Mouse (Mus musculus) lung, adult 2 months (tissue): ENCODE measurements around the gene Batf3. TPM values are rescaled to one million over a fixed set of nuclear protein-coding genes. Genes with fewer than 3 reads are reported as not detected.
A peak's percentile ranks its signal among the peaks of the same experiment; 100 is the strongest.

ENCODE experiments used
- DNase-seq: peaks from one replicate; pipeline ENCODE4 v3.0.0; 2022
- H3K4me1 ChIP-seq: fragments of 200-500 bp; 2 replicates; pipeline ENCODE4 v1.6.1; 2011; ENCODE audit warnings: low read length; ENCODE audit not compliant: control insufficient read depth, insufficient read depth
- H3K4me3 ChIP-seq: fragments of 200-500 bp; replicated peaks from 2 replicates; pipeline ENCODE3; 2011; ENCODE audit warnings: low read depth, mild to moderate bottlenecking, control low read depth, low read length; ENCODE audit errors: extremely low read depth
- CTCF ChIP-seq: fragments of 200-500 bp; IDR thresholded peaks from 2 replicates; pipeline ENCODE4 v1.5.1; 2011; ENCODE audit warnings: mild to moderate bottlenecking, low read length, control low read depth; ENCODE audit not compliant: insufficient read depth
- POLR2A ChIP-seq: fragments of 200-500 bp; IDR thresholded peaks from 2 replicates; pipeline ENCODE4 v1.6.1; 2011; ENCODE audit warnings: low read depth, mild to moderate bottlenecking, control low read depth, low read length, borderline replicate concordance; ENCODE audit errors: extremely low read depth
- whole genome bisulfite sequencing: fragments of 180-500 bp; shearing (Covaris S2); methylation state at CpG from one replicate; pipeline ENCODE4 v1.1.7; 2018; 5-methylcytosine and 5-hydroxymethylcytosine counted together
- polyA plus RNA-seq: library from polyadenylated mRNA; depleted of rRNA; stranded (reverse); fragments of >200 nt; gene quantifications from 2 replicates; pipeline ENCODE4 v1.2.3, GENCODE M21; 2012

Gene Batf3
- polyA plus RNA-seq, 1 experiment = 5.1 TPM

GRCm38 (mm10) chr1:191084951-191085559 is 12.6 kb upstream of the Batf3 start:
- 65% methylated on average over 5 of the region's 5 CpGs for WGBS
- peak; percentile 47 for DNase-seq
- Histone ChIP-seq H3K4me1 (no peaks in the 10 kb centered on the region), H3K4me3 (no peak overlapping the region)
- TF ChIP-seq CTCF = peak; percentile 53
- TF ChIP-seq POLR2A = no peak

GRCm38 (mm10) chr1:191085597-191085996 is 12.1 kb upstream of the Batf3 start:
- 75% methylated on average over 12 of the region's 12 CpGs for WGBS
- Histone ChIP-seq H3K4me3 (no peak overlapping the region), H3K4me1 (no peaks in the 10 kb centered on the region)
- TF ChIP-seq CTCF (no peak), POLR2A (no peak)
- no peak for DNase-seq

GRCm38 (mm10) chr1:191086304-191086878 is 11.3 kb upstream of the Batf3 start:
- Histone ChIP-seq H3K4me1 (no peaks in the 10 kb centered on the region), H3K4me3 (no peak overlapping the region)
- whole genome bisulfite sequencing = 65% methylated on average over 7 of the region's 7 CpGs
- DNase-seq = no peak
- TF ChIP-seq POLR2A (no peak), CTCF (no peak)

- Histone ChIP-seq H3K4me3 (no peak overlapping the region), H3K4me1 (no peaks in the 10 kb centered on the region)
- 59% methylated on average over 8 of the region's 8 CpGs for WGBS
- no peak for DNase-seq
- TF ChIP-seq POLR2A (no peak), CTCF (no peak)
Measured at GRCm38 (mm10) chr1:191086960-191087359, 10.7 kb upstream of the Batf3 start.

- no peaks in the 10 kb centered on the region for H3K4me1 ChIP-seq
- no peak for DNase-seq
- 70% methylated on average over 5 of the region's 5 CpGs for WGBS
- no peak for TF ChIP-seq POLR2A
- TF ChIP-seq CTCF = no peak
- H3K4me3 ChIP-seq = no peak overlapping the region
Measured at GRCm38 (mm10) chr1:191087955-191088354, 9.7 kb upstream of the Batf3 start.

GRCm38 (mm10) chr1:191089355-191089754 is 8.3 kb upstream of the Batf3 start:
- no peak for TF ChIP-seq POLR2A
- no peak for TF ChIP-seq CTCF
- WGBS = 67% methylated on average over 6 of the region's 6 CpGs
- Histone ChIP-seq H3K4me3 (no peak overlapping the region), H3K4me1 (no peaks in the 10 kb centered on the region)
- no peak for DNase-seq

- DNase-seq = no peak
- TF ChIP-seq POLR2A (no peak), CTCF (no peak)
- Histone ChIP-seq H3K4me1 (no peaks in the 10 kb centered on the region), H3K4me3 (no peak overlapping the region)
- 52% methylated on average over 8 of the region's 8 CpGs for WGBS
Measured at GRCm38 (mm10) chr1:191092050-191092449, 5.6 kb upstream of the Batf3 start.

- DNase-seq = no peak
- TF ChIP-seq CTCF (no peak), POLR2A (no peak)
Measured at GRCm38 (mm10) chr1:191093578-191093977, 4.1 kb upstream of the Batf3 start.

GRCm38 (mm10) chr1:191095019-191095418 is 2.6 kb upstream of the Batf3 start:
- TF ChIP-seq POLR2A (no peak), CTCF (peak; percentile 43; the same call in 1 of the 2 replicates)
- no peak for DNase-seq
- Histone ChIP-seq H3K4me1 (no peaks in the 10 kb centered on the region), H3K4me3 (no peak overlapping the region)
- 75% methylated on average over 9 of the region's 9 CpGs for WGBS

More at GRCm38 (mm10) chr1:191093578-191093977, 4.1 kb upstream of the Batf3 start:
- 46% methylated on average over 5 of the region's 5 CpGs for WGBS
- H3K4me1 ChIP-seq = no peaks in the 10 kb centered on the region
- H3K4me3 ChIP-seq = no peak overlapping the region
